Mouse (Mus musculus): ENCODE data around the gene H1foo. TPM values are rescaled to one million over a fixed set of nuclear protein-coding genes. Genes with fewer than 3 reads are reported as not detected.

H1foo gene
- polyA plus RNA-seq, 1 experiment from 2014 or later: not detected

DNA sequence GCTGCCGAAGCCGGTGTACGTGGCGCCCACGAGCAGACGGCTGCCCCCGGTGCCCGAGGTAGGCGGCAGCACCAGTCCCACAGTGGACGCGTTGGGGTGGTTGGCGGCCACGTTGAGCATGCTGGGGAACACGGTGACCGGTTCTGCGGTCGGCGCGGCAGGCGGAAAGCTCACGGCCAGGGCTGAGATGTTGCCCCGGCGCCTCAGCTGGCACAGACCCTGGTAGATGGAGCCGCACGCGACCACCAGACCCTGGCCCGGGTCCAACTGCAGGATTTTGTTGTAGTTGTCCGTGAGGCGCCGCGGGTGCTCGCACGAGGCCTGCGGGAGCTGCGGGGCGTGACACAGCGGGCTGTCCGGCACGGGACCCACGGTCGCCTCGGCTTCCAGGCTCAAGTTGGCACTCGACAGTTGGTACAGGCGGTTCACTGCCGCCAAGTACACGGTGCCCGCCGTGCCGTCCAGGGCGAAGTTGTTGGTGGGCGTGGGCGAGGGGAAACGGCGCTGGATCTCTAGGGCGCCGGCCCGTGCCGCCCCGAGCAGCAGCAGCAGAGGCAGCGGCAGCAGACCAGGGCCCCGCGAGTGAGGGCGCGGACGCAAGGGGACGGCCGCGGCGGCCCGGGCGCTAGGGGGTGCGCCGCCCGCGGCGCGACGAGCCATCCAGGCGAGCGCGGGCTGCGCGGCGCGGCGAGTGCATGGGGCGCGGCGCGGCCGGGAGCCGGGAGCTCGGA is 49.6 kb downstream of the H1foo start:
- no peak for DNase-seq (ENCODE audit: extremely low spot score, low spot score)
- peaks cover 80% of the 10 kb centered on the region for H3K4me1 ChIP-seq
- H3K27me3 ChIP-seq (ENCODE audit: poor library complexity, severe bottlenecking): peaks cover 78% of the 10 kb centered on the region

DNA sequence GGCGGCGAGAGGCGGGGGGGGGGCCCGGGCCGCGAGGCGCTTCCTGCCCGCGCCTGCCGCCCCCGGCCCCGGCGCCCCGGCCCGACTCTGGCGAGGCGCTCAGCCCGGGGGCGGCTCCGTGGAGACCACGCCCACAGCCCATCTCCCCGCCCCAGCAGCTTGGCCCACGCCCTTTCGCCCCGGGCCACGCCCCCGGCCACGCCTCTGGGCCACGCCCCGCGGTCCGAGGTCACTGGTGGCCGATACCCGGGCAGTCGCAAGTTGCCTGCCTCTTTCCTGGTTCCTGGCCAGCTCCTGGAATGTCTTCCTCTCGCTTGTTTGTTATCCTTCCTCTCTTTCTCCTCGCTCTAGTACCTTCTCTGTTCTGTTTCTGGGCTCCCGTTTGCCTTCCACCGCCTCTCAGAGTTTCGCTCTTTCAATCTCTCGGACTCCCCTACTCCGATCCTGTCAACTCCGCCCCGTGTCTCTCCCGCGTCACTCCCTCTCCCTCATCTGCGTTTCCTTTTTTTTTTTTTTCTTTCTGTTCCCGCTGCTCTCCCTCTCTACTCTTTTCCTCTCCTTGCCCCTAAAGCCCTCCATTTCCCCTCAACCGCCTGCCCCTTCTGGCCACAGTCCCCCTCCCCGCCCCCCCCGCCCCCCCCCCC is 50.3 kb downstream of the H1foo start, which contains the start of gene Plxnd1:
Gene Plxnd1, minus strand, starts transcription at position 129 of the 644 bp plus-strand sequence.
- H3K4me1 ChIP-seq: peaks cover 80% of the 10 kb centered on the region
- 2% methylated on average over 49 of the region's 51 CpGs for WGBS
- peaks cover 71% of the 10 kb centered on the region for H3K27me3 ChIP-seq (ENCODE audit: poor library complexity, severe bottlenecking)
- peak within 1 kb of the TSS; percentile 75 for H3K27ac ChIP-seq
- peak within 1 kb of the TSS; percentile 62 for H3K4me3 ChIP-seq
- DNase-seq (ENCODE audit: extremely low spot score, low spot score): peak; percentile 87
- H3K9me3 ChIP-seq: no peaks in the 10 kb centered on the region
- H3K36me3 ChIP-seq (replicated peaks): no peaks in the 10 kb centered on the region

More for the DNA sequence above, 49.6 kb downstream of the H1foo start:
- no peaks in the 10 kb centered on the region for H3K36me3 ChIP-seq (replicated peaks)
- H3K4me3 ChIP-seq: peak overlapping the region; percentile 62
- under 1% methylated on average over 93 of the region's 93 CpGs for WGBS
- H3K27ac ChIP-seq: peak overlapping the region; percentile 75
- H3K9me3 ChIP-seq: no peaks in the 10 kb centered on the region

DNA sequence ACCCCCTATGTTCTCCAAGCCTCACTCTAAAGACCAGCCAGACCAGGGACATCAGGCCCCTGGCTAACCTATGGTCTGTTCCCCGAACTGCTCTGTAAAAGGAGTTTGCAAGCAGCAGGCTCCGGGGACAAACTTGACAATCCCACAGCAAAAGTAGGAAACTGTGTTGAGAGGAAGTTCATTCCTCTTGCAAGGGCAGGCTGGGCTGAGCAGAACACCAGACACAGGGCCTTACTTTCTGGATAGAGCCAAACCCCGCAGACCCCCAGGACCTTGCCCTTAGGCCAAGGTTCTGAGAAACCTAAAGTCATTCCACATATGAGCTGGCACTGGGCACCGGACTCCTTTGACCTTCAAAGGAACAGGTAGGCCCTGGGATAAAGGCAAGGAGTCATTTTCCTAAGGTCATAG is 50.8 kb downstream of the H1foo start:
- H3K4me1 ChIP-seq: peaks cover 80% of the 10 kb centered on the region
- H3K27ac ChIP-seq: peak overlapping the region; percentile 75
- H3K36me3 ChIP-seq (replicated peaks): no peaks in the 10 kb centered on the region

DNA sequence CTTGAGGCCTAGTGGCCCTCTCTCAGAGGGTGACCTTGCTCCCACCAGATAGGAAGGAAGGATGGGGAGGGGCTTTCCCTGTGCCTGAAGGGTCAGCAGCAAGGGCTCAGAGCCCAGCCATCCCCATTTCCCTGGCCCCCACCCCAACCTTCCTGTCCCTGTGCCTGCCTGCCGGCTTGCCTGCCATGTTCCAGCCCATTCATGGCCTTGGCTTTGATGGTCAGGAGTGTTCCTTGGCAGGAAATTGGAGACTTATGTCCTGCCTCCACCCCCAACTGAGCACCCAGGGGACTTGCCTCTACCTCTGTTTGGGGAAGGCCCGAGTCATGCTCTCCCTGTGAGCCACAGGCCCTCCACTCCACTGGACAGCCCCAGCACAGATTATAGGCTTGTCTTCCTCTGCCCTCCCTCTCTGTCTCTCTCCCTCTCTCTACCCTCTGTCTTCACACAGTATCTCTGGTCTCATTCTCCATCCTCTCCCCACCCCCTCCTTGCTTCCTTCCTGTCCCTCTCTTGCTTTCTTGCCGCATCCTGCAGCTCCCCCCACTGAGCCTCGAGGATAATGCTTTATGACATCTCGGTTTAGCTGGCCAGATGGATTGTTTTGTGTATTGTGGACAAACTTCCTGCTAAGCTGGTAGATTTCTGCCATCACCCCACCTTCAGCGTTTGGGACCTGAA is 51.6 kb downstream of the H1foo start:
- H3K27ac ChIP-seq: 0 out of 2 replicates have a peak overlapping the region, but pooled peaks have one; percentile 26
- peaks cover 76% of the 10 kb centered on the region for H3K4me1 ChIP-seq
- H3K36me3 ChIP-seq (replicated peaks): no peaks in the 10 kb centered on the region
- no peaks in the 10 kb centered on the region for H3K9me3 ChIP-seq
- WGBS: 34% methylated on average over 6 of the region's 6 CpGs
- H3K27me3 ChIP-seq (ENCODE audit: poor library complexity, severe bottlenecking): peaks cover 59% of the 10 kb centered on the region
- H3K4me3 ChIP-seq: no peak overlapping the region
- DNase-seq (ENCODE audit: extremely low spot score, low spot score): no peak

More for the DNA sequence above, 50.8 kb downstream of the H1foo start:
- WGBS: 58% methylated on average over 4 of the region's 4 CpGs
- Histone ChIP-seq H3K4me3 (peak overlapping the region; percentile 62), H3K9me3 (no peaks in the 10 kb centered on the region), H3K27me3 (ENCODE audit: poor library complexity, severe bottlenecking) (peaks cover 66% of the 10 kb centered on the region)
- DNase-seq (ENCODE audit: extremely low spot score, low spot score): no peak

DNA sequence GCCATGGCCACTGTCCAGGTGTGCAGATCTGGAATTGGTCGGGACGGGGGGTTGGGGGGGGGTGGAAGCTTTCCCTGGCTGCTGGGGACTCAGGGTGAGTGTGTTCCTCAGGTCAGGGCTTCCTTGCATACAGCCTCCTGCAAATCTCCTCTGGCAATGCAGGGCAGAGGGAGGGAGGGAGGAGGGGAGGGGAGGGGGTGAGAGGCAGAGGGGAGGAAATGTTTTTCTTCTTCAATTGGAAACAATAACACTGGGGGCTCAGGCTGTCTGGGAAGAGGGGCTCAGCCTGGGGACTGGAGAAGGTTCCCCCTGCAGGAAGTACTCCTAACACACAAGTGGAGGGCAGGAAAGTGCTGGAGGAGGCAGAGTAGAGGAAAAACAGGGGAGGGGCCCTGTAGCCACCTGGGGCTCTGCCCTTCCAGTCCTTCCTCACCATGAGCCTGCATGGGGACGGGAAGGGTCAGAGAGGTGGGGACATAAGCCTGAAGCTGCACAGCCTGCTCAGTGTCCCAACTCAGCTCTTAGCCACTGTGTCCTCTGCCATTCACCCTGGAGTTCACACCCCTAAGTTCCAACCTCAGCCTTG is 53.1 kb downstream of the H1foo start:
- peaks cover 44% of the 10 kb centered on the region for H3K27me3 ChIP-seq (ENCODE audit: poor library complexity, severe bottlenecking)
- no peak for DNase-seq (ENCODE audit: extremely low spot score, low spot score)
- WGBS: 20% methylated on average over 3 of the region's 3 CpGs
- H3K4me1 ChIP-seq: peaks cover 73% of the 10 kb centered on the region
- no peaks in the 10 kb centered on the region for H3K9me3 ChIP-seq
- H3K4me3 ChIP-seq: no peak overlapping the region
- peak overlapping the region; percentile 63 for H3K27ac ChIP-seq
- H3K36me3 ChIP-seq (replicated peaks): no peaks in the 10 kb centered on the region

DNA sequence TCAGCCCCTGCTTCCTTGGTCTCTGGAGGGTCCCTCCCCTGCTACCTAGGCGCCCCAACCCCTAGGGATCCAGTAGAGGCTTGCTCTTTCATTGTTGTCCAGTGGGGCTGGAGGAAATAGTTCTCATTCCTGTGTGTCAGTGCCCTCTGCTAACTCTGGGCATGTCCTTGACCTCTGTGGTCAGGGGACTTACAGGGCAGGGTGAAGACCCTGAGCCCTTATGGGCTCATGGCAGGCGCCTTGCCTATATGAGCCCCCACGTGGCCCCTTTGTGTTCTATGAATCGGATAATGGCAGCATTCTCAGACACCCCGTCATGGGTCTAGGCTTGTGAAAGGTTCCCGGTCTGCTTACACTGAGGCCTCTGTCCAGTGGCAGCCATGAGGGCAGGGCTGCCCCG is 54.0 kb downstream of the H1foo start:
- H3K27ac ChIP-seq: peak overlapping the region; percentile 63
- H3K4me3 ChIP-seq: no peak overlapping the region
- peaks cover 34% of the 10 kb centered on the region for H3K27me3 ChIP-seq (ENCODE audit: poor library complexity, severe bottlenecking)
- WGBS: 77% methylated on average over 7 of the region's 7 CpGs
- H3K4me1 ChIP-seq: peaks cover 72% of the 10 kb centered on the region
- no peaks in the 10 kb centered on the region for H3K9me3 ChIP-seq
- H3K36me3 ChIP-seq (replicated peaks): no peaks in the 10 kb centered on the region
- DNase-seq (ENCODE audit: extremely low spot score, low spot score): no peak

DNA sequence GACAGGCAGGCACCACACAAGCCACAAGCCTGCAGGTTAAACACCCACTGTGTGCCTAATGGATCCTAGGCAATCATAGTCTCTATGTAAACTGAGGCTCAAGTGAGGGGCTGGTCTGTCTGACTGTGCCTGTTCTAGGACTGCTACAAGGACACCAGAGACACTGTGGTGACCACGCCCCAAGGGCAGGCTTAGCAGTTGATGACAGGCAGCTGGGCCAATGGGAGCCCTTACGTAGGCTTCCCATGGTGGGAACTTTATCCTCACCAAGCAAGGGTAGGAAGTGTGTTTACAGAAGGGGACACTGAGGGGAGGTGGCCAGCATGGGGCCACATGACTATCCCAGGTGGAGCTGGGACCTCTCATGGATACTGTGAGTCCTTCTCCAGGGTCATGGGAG is 54.5 kb downstream of the H1foo start:
- Histone ChIP-seq H3K27me3 (ENCODE audit: poor library complexity, severe bottlenecking) (peaks cover 30% of the 10 kb centered on the region), H3K4me1 (peaks cover 72% of the 10 kb centered on the region), H3K36me3 (replicated peaks) (no peaks in the 10 kb centered on the region), H3K9me3 (no peaks in the 10 kb centered on the region), H3K27ac (no peak overlapping the region), H3K4me3 (no peak overlapping the region)
- no peak for DNase-seq (ENCODE audit: extremely low spot score, low spot score)
- WGBS: 77% methylated on average over 2 of the region's 2 CpGs

Other genes with a start within 250 kb of the H1foo start
- 0.97 and 1.5 TPM in 2 replicates for gene Tmem40, start 182.5 kb upstream of the H1foo start, polyA plus RNA-seq (2016; fragmentation: Nextera tagmentation; extraction: Ambion mirVana)
- gene Cand2, start 170.4 kb upstream of the H1foo start, polyA plus RNA-seq (2016; fragmentation: Nextera tagmentation; extraction: Ambion mirVana): 59.5 and 65.2 TPM in 2 replicates
- gene Rpl32, start 136.2 kb upstream of the H1foo start, polyA plus RNA-seq (2016; fragmentation: Nextera tagmentation; extraction: Ambion mirVana): 1,831 and 1,874 TPM in 2 replicates
- 1.7 and 1.9 TPM in 2 replicates for gene Efcab12, start 106.5 kb upstream of the H1foo start, polyA plus RNA-seq (2016; fragmentation: Nextera tagmentation; extraction: Ambion mirVana)
- gene Mbd4, start 91.6 kb upstream of the H1foo start, polyA plus RNA-seq (2016; fragmentation: Nextera tagmentation; extraction: Ambion mirVana): 36.2 and 39.2 TPM in 2 replicates
- gene Ift122, start 91.5 kb upstream of the H1foo start, polyA plus RNA-seq (2016; fragmentation: Nextera tagmentation; extraction: Ambion mirVana): 31.0 TPM in 2 replicates
- 0.06 and 0.10 TPM in 2 replicates for gene Rho, start 13.2 kb upstream of the H1foo start, polyA plus RNA-seq (2016; fragmentation: Nextera tagmentation; extraction: Ambion mirVana)
- gene Plxnd1, start 50.1 kb downstream of the H1foo start, polyA plus RNA-seq (2016; fragmentation: Nextera tagmentation; extraction: Ambion mirVana): 23.9 and 28.0 TPM in 2 replicates
- gene Tmcc1, start 248.5 kb downstream of the H1foo start, polyA plus RNA-seq (2016; fragmentation: Nextera tagmentation; extraction: Ambion mirVana): 14.8 and 16.2 TPM in 2 replicates

Measured in forebrain, embryonic 10.5 days (tissue).